Mouse (Mus musculus) monocyte, adult 5-6 weeks (primary cell): Measurements from ENCODE around the gene Ifna4. TPM values are rescaled to one million over a fixed set of nuclear protein-coding genes. Genes with fewer than 3 reads are reported as not detected.

ENCODE experiments used
- ATAC-seq: fragments of 153-309, 156-312 bp; replicated peaks from 2 replicates; pipeline ENCODE4 v1.8.0; 2017; ENCODE audit warnings: mild to moderate bottlenecking; ENCODE audit not compliant: low TSS enrichment, insufficient number of reproducible peaks, severe bottlenecking, poor library complexity, low FRiP score
- total RNA-seq: library from RNA; stranded (forward); fragments of 200-1000, 200-491, 200-594 nt; gene quantifications from 3 replicates; pipeline ENCODE4 v1.2.3, GENCODE M21; 2017

The Ifna4 gene
- total RNA-seq, 1 experiment from 2014 or later, result not detected

DNA sequence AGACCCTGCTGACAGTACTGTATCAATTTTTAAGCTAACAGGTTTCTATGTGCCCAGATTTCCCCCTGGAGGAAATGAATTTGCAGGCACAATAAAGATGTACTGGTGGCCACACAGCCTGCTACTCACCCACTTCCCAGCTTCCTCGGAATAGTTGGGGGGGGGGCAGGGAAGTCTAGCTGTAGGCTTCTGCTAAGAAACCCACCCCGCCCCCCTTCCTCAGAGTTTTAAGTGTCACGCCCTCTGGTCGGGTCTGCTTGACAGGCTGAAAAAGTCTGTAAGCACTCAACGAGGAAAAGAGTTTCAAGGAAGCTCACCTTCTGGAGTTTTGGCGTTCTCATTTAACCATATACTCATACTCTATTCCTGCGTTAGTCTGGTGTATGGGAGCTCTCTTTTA is 21.6 kb downstream of the Ifna4 start:
- ATAC-seq, result no peak

DNA sequence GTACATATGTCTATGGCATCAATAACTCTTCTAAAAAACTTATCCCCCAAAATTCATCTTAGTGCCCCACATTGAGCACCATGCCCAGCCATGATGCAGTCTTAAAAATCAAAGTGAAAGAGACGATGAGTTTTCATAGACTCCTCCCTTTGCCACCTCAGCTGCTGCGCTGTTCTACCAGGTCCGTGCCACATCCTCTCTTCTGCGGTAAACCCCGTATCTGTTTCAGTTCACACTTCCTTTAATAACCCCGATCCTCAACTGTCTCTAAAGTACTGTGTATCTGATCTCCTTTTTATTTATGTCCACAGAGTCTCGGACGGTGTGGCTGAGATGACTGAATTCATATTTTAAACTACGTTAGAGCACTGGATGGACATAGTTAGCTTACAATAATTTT is 22.9 kb downstream of the Ifna4 start:
- ATAC-seq, result peak; percentile 83

DNA sequence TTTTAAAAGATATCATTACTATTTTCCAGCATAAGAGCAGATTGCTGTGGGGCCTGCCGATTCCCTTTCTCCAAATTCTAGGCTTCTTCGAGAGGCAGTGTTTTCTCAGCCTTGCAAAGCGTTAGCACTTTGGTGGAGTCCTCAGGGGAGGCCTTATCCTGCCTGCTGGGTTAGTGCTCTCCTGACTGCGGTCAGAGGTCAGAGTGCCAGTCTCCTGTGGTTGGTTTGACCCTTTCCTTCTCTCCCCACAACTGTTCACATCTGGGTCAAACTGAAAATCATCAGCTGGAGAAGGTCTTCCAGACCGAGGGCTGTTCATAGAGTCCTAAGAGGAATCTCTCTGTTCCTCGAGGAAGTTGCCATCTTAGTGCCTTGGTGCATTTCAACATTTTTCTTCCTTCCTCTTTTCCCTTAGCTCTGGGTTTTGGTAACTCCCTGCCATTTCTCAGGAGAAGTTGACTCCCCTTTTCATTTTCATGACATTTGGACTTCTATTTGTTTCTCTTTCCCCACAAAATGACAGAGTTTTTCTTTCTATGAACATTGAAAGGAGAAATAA is 23.4 kb downstream of the Ifna4 start:
- peak; percentile 36; the same call in 1 of the 2 replicates for ATAC-seq

DNA sequence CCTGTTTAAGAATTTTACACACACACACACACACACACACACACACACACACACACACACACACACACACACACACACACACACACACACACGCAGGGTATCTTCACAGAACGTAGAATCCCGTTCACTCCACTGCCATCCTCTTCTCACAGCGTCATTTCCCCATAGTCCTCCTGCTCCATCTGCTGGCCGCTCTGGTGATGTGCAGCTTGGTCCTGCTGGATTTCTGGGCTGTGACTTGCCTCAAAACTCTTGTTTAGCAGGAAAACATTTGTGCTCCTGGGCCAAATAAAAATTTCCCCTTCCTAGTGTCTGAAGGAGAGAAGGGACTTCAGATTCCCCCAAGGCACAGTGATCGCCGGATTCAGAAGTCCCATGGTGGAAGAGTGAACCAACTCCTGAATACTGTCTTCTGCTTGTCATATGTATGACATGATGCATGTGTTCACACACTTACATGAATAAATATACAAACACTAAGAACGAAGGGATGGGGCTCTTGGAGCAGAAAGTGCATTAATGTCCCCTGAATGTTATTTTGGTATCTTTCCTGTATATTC is 25.8 kb downstream of the Ifna4 start:
- peak; percentile 88 for ATAC-seq

DNA sequence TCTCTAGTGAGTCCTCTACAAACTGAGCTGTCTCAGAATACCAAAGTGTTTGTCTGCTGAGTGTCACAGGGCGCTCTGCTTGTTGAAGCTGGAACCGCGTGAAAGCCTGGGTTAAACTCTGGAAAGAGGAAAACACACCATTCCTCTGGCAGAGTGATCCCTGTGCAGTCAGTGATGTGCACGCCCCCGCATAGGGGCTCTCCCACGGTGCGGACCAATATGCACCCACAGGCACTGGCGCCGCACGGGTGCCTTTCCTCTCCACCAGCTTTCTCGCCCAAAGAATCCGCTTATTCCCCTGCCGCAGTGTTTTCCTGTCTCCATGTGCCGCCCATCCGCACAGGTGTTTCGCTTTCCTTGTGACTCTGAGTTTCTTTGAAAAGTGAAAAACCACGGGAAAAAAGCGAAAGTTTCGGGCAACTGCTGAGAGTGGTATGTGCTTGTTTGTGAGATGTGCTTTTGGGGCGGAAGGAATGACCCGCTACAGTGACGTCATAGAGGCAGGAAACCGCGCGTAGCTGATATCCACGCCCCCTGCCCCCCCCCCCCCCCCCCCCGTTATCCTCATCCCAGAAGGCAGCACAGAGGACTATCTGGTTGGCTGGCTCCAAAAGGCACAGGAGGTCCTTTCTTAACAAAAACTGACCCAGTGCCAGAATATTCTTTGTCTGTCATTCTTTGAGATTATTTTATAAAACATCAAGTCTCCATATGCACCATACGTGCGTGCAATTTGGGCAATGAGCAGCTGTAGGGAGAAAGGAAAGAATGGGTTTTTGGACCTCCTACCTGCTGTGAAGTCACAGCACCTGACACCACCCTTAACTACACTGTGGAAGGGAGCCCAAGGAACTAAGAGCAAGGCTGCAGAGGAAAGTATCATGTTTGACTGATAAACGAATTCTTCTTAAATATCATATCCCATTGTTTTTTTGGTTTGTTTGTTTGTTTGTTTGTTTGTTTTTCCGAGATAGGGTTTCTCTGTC is 26.6 kb downstream of the Ifna4 start:
- ATAC-seq, result no peak

DNA sequence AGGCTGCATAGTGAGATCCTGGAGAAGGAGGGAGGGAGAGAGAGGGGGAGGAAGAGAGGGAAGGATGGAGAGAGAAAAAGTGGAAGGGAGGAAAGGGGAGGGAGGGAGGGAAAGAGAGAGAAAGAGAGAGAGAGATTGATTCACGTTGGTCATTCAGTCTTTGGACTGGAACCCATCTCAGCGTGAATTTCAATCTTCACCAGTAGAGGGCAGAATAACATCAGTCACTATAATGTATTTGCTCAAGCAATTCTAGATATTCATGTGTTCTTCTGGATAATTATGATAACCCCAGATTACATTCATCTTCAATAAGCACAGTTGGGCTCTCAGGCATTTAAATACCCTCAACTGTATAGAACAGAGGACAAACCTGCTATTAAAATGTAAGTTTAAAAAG is 31.0 kb downstream of the Ifna4 start:
- ATAC-seq, result no peak

DNA sequence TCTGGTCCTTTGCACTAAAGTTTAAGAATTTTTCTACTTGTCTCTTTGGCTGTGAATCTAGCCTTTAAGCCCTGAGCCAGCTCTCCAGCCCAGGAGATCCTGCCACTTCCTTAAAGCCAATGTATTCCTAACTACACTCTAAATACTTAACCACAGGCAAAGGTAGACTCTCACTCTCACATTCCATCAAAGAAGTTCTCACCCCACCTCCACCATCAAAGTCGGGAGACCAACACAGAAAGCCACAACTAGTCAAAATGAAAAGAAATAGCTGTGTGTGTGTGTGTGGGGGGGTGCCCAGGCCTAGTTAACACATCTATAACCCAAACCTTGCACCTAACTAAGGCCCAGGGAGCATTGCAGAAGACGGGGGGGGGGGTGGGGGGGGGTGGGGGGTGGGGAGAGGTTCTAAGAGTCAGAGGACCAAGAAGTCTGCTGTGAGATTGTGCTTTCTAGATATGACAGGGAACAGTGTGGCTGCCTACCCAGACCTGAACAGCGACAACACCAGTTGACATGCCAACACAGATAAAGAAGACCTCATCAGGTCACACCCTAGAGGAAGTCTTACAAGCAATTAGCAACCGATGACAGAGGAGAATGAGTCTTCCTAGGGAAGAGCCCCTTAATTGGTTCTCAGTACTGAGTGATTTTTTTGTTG is 33.9 kb downstream of the Ifna4 start:
- ATAC-seq, result no peak

DNA sequence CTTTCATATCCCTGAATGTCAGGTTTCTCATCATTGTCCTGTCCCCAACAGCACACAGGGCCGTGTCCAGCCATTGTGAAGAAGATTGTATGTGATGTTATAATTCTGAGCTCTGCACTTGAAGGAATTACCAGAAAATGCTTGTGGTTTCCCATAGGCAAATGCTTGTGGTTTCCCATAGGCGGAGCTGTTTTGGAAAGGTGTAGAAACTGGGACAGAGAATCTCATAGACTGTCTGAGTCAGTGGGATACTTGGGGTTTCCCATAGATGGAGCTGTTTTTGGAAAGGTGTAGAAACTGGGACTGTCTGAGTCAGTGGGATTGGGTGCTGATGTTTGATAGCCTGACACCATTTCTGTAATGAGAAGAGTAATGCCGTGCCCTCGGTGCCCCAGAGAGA is 34.9 kb downstream of the Ifna4 start:
- no peak for ATAC-seq

DNA sequence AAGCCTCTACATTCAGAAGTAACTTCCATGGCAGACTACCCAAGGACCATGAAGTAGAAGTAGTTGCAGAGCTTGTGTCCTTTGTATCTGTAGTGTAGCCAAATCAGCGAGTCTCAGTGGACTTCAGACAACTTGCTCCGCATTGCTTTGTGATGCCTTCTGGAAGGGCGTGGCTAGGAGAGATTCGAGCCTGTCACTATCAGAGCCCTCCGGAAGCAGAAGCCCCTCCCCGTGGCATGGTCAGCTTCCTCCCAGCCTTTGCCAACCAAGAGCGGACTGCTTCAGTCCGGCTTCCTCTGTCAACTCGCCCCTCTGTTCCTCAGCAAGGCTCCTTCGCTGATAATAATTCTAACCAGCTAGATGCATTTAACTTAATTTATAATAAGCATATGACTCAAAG is 36.6 kb downstream of the Ifna4 start:
- peak; percentile 70; the same call in 1 of the 2 replicates for ATAC-seq

DNA sequence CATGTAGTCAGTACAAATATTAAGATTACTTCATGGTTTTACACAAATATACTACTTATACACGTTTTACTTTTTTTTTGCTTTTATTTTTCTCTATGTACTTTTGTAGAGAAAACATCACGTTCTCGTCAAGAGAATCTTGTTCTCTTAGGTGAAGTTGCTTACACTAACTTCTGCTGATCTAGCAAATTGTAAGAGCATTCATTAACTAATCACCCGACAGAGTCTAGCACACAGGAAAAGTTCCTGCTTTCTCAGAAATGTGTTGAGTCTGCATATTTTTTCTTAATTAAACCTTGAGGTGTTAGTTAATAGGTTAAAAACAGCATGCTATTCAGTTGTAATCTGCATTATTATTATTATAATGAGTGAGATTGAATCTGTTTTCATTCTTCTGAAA is 37.1 kb downstream of the Ifna4 start:
- ATAC-seq, result no peak

DNA sequence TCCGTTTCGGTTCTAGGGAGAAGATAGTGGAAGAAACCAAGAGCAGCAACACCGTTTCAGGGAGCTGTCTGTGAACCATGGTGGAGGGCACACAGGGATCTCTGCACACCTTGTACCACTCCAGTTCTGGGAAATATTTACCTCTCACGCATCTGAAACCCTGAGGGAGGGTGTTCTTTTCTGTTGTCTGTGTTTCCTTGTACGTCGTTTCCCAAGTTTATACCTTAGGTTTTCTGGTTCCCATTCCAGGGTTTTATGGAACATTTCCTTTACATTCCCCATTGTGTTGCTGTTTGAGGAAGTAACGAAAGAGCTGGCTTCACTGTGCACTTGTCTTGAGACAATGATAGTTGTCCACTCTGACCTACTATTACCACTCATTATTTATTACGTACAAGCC is 38.4 kb downstream of the Ifna4 start, which contains the start of gene Ifne:
Ifne (minus strand) TSS at position 101 of the 400 bp plus-strand sequence.
- ATAC-seq, result no peak

DNA sequence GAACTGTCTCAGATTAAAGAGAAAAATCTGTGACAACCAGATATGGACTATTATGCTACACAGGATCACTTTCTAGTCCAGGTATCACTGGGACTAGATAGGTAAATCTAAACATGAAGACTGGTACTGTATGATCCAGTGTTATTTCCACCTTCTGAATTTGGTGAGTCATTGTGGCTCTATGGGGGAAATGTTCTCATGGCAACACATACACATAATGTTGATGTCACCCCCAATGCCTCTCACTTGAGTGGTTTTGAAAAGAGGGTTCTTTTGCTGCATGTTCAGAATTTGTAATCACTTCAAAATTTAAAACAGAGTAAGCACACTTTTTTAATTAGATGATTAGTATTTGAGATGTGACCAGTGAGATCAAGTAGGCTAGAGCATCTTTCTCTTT is 46.6 kb downstream of the Ifna4 start:
- ATAC-seq, result no peak

Other genes with a start within 250 kb of the Ifna4 start
- gene Ifna9, start 249.5 kb upstream of the Ifna4 start, total RNA-seq, result not detected in 3 replicates
- not detected in 3 replicates for gene Ifna12, start 238.5 kb upstream of the Ifna4 start, total RNA-seq
- gene C87499, start 207.4 kb upstream of the Ifna4 start, total RNA-seq, result not detected in 3 replicates
- not detected in 3 replicates for gene Ifna13, start 197.4 kb upstream of the Ifna4 start, total RNA-seq
- not detected in 3 replicates for gene Ifna16, start 164.9 kb upstream of the Ifna4 start, total RNA-seq
- gene Ifna2, start 157.9 kb upstream of the Ifna4 start, total RNA-seq, result not detected in 3 replicates
- 0.43 TPM in 1 of 3 replicates, not detected in the others for gene Ifnab, start 150.5 kb upstream of the Ifna4 start, total RNA-seq
- gene Gm26566, start 120.1 kb upstream of the Ifna4 start, total RNA-seq, result 0.49 to 2.0 TPM in 2 of 3 replicates, not detected in the other
- 43.5 to 56.6 TPM (median 49.0 TPM) in 3 replicates for gene Klhl9, start 119.4 kb upstream of the Ifna4 start, total RNA-seq
- not detected in 3 replicates for gene Gm13271, start 87.0 kb upstream of the Ifna4 start, total RNA-seq
- not detected in 3 replicates for gene Gm13283, start 81.7 kb upstream of the Ifna4 start, total RNA-seq
- not detected in 3 replicates for gene Gm13290, start 68.0 kb upstream of the Ifna4 start, total RNA-seq
- not detected in 3 replicates for gene Gm13289, start 64.9 kb upstream of the Ifna4 start, total RNA-seq
- not detected in 3 replicates for gene Gm13272, start 62.0 kb upstream of the Ifna4 start, total RNA-seq
- not detected in 3 replicates for gene Ifnz, start 59.7 kb upstream of the Ifna4 start, total RNA-seq
- not detected in 3 replicates for gene Gm13276, start 56.2 kb upstream of the Ifna4 start, total RNA-seq
- not detected in 3 replicates for gene Gm13277, start 53.2 kb upstream of the Ifna4 start, total RNA-seq
- not detected in 3 replicates for gene Gm13278, start 50.3 kb upstream of the Ifna4 start, total RNA-seq
- gene Gm13275, start 47.4 kb upstream of the Ifna4 start, total RNA-seq, result not detected in 3 replicates
- not detected in 3 replicates for gene Gm13279, start 44.5 kb upstream of the Ifna4 start, total RNA-seq
- gene Gm13285, start 42.2 kb upstream of the Ifna4 start, total RNA-seq, result not detected in 3 replicates
- not detected in 3 replicates for gene Gm13287, start 38.6 kb upstream of the Ifna4 start, total RNA-seq
- 0.29 TPM in 1 of 3 replicates, not detected in the others for gene Gm13288, start 36.3 kb upstream of the Ifna4 start, total RNA-seq
- not detected in 3 replicates for gene Ifna7, start 25.6 kb upstream of the Ifna4 start, total RNA-seq
- not detected in 3 replicates for gene Ifna11, start 21.9 kb upstream of the Ifna4 start, total RNA-seq
- not detected in 3 replicates for gene Ifna6, start 14.4 kb upstream of the Ifna4 start, total RNA-seq
- not detected in 3 replicates for gene Ifna5, start 6.3 kb upstream of the Ifna4 start, total RNA-seq
- gene Ifna1, start 8.2 kb downstream of the Ifna4 start, total RNA-seq, result not detected in 3 replicates
- gene Ifne, start 38.3 kb downstream of the Ifna4 start, total RNA-seq, result not detected in 3 replicates